Mouse (Mus musculus) E14TG2a.4 (cell line): ENCODE data around the gene BC005537.
"Not testable (repeated sequence)": the region's sequence is repeated elsewhere in the genome, so short reads cannot be mapped to it uniquely, and the experiment has no call there.

Source experiments
- H3K27me3 ChIP-seq: 2 replicates; pipeline ENCODE4 v1.6.1; 2014; ENCODE audit warnings: low read length, control low read depth; ENCODE audit not compliant: insufficient read depth
- H3K36me3 ChIP-seq: 2 replicates; pipeline ENCODE4 v1.6.1; 2014; ENCODE audit warnings: low read length, control low read depth; ENCODE audit not compliant: insufficient read depth
- H3K4me1 ChIP-seq: replicated peaks from 2 replicates; pipeline ENCODE4 v1.6.1; 2014; ENCODE audit warnings: low read depth, low read length, control low read depth
- H3K4me3 ChIP-seq: replicated peaks from 2 replicates; pipeline ENCODE4 v1.5.1; 2014; ENCODE audit warnings: mild to moderate bottlenecking, low read length
- H3K9me3 ChIP-seq: 2 replicates; pipeline ENCODE4 v1.6.1; 2014; ENCODE audit warnings: low read length, control low read depth
- CTCF ChIP-seq: conservative IDR thresholded peaks from 2 replicates; pipeline ENCODE4 v1.5.1; 2014; ENCODE audit warnings: low read length
- NANOG ChIP-seq: IDR thresholded peaks from 2 replicates; pipeline ENCODE4 v1.6.1; 2014; ENCODE audit warnings: borderline replicate concordance, low read length, mixed read lengths
- POU5F1 ChIP-seq: IDR thresholded peaks from 2 replicates; pipeline ENCODE4 v1.6.1; 2014; ENCODE audit warnings: low read length, borderline replicate concordance

BC005537 gene

GRCm38 (mm10) chr13:24832131-24832810, 30.8 kb downstream of the BC005537 start:
- peak overlapping the region; percentile 97 for H3K4me3 ChIP-seq
- TF ChIP-seq NANOG: no peak
- TF ChIP-seq CTCF: no peak
- TF ChIP-seq POU5F1: no peak
- H3K9me3 ChIP-seq: no peaks in the 10 kb centered on the region
- no peaks in the 10 kb centered on the region for H3K27me3 ChIP-seq
- H3K4me1 ChIP-seq: peaks cover 55% of the 10 kb centered on the region
- H3K36me3 ChIP-seq: peaks cover 40% of the 10 kb centered on the region

GRCm38 (mm10) chr13:24832811-24833155, 31.3 kb downstream of the BC005537 start:
- Histone ChIP-seq H3K27me3 (no peaks in the 10 kb centered on the region), H3K9me3 (no peaks in the 10 kb centered on the region), H3K36me3 (peaks cover 40% of the 10 kb centered on the region), H3K4me1 (peaks cover 56% of the 10 kb centered on the region), H3K4me3 (peak overlapping the region; percentile 97)
- TF ChIP-seq NANOG: no peak
- no peak for TF ChIP-seq POU5F1
- no peak for TF ChIP-seq CTCF

- H3K27me3 ChIP-seq, H3K9me3 ChIP-seq: not testable (repeated sequence)
- Histone ChIP-seq H3K36me3 (peaks cover 73% of the 10 kb centered on the region), H3K4me3 (peak overlapping the region; percentile 11; the same call in 1 of the 2 replicates), H3K4me1 (peaks cover 74% of the 10 kb centered on the region)
- TF ChIP-seq NANOG: peak; percentile 92
These were observed 36.3 kb downstream of the BC005537 start for GRCm38 (mm10) chr13:24837765-24838164.

GRCm38 (mm10) chr13:24839831-24840230, 38.4 kb downstream of the BC005537 start:
- TF ChIP-seq CTCF (no peak), NANOG (no peak), POU5F1 (no peak)
- Histone ChIP-seq H3K4me1 (peaks cover 58% of the 10 kb centered on the region), H3K36me3 (peaks cover 57% of the 10 kb centered on the region), H3K27me3 (no peaks in the 10 kb centered on the region), H3K4me3 (no peak overlapping the region), H3K9me3 (no peaks in the 10 kb centered on the region)

GRCm38 (mm10) chr13:24841702-24842101, 40.2 kb downstream of the BC005537 start:
- Histone ChIP-seq H3K9me3 (no peaks in the 10 kb centered on the region), H3K4me3 (no peak overlapping the region), H3K27me3 (peaks cover 5% of the 10 kb centered on the region), H3K4me1 (peaks cover 47% of the 10 kb centered on the region), H3K36me3 (peaks cover 41% of the 10 kb centered on the region)
- TF ChIP-seq POU5F1: no peak
- no peak for TF ChIP-seq NANOG
- no peak for TF ChIP-seq CTCF

- TF ChIP-seq NANOG (no peak), CTCF (no peak), POU5F1 (no peak)
These were observed 43.8 kb downstream of the BC005537 start, which contains the start of gene D130043K22Rik for GRCm38 (mm10) chr13:24844983-24845955. TSS of gene D130043K22Rik (plus strand) at chr13:24845135.

GRCm38 (mm10) chr13:24849318-24849717, 47.9 kb downstream of the BC005537 start:
- Histone ChIP-seq H3K4me1 (peaks cover 10% of the 10 kb centered on the region), H3K27me3 (peaks cover 5% of the 10 kb centered on the region)
- no peak for TF ChIP-seq CTCF
- TF ChIP-seq NANOG: no peak
- no peak for TF ChIP-seq POU5F1

More at GRCm38 (mm10) chr13:24844983-24845955, 43.8 kb downstream of the BC005537 start, which contains the start of gene D130043K22Rik:
- peaks cover 5% of the 10 kb centered on the region for H3K27me3 ChIP-seq
- peaks cover 12% of the 10 kb centered on the region for H3K4me1 ChIP-seq
- H3K4me3 ChIP-seq: peak within 1 kb of the TSS; percentile 79
- no peaks in the 10 kb centered on the region for H3K9me3 ChIP-seq
- H3K36me3 ChIP-seq: peaks cover 22% of the 10 kb centered on the region

GRCm38 (mm10) chr13:24851989-24852388, 50.5 kb downstream of the BC005537 start:
- Histone ChIP-seq H3K4me3 (no peak overlapping the region), H3K27me3 (no peaks in the 10 kb centered on the region; the same call in 1 of the 2 replicates), H3K4me1 (peaks cover 5% of the 10 kb centered on the region), H3K9me3 (no peaks in the 10 kb centered on the region), H3K36me3 (no peaks in the 10 kb centered on the region)
- TF ChIP-seq CTCF: no peak
- TF ChIP-seq NANOG: no peak

More at GRCm38 (mm10) chr13:24849318-24849717, 47.9 kb downstream of the BC005537 start:
- Histone ChIP-seq H3K36me3 (no peaks in the 10 kb centered on the region), H3K9me3 (no peaks in the 10 kb centered on the region), H3K4me3 (no peak overlapping the region)
